Mouse (Mus musculus): ENCODE measurements around the gene Gzmf. TPM values are rescaled to one million over a fixed set of nuclear protein-coding genes. Genes with fewer than 3 reads are reported as not detected.
"Not testable (repeated sequence)": the region's sequence is repeated elsewhere in the genome, so short reads cannot be mapped to it uniquely, and the experiment has no call there.

The Gzmf gene
- not detected in 2 replicates for polyA plus RNA-seq (2014; fragmentation: Nextera tagmentation; extraction: Ambion mirVana)

GRCm38 (mm10) chr14:56211317-56211716, at the start of gene Gzmf:
Gene Gzmf, minus strand, starts transcription at chr14:56211417.
- Histone ChIP-seq H3K4me1 (ENCODE audit: control insufficient read depth, insufficient read depth, low read length) (no peaks in the 10 kb centered on the region), H3K9ac (ENCODE audit: low read length) (no peak within 1 kb of the TSS), H3K9me3 (replicated peaks; ENCODE audit: control insufficient read depth, low read length) (no peaks in the 10 kb centered on the region), H3K27me3 (replicated peaks; ENCODE audit: control insufficient read depth, insufficient read depth, low read length) (no peaks in the 10 kb centered on the region), H3K4me3 (ENCODE audit: low read depth, low read length) (no peak within 1 kb of the TSS), H3K4me2 (ENCODE audit: low read length) (no peak within 1 kb of the TSS), H3K27ac (ENCODE audit: low read depth, low read length) (no peak within 1 kb of the TSS), H3K36me3 (ENCODE audit: control insufficient read depth, insufficient read depth, low read length) (no peaks in the 10 kb centered on the region)
- DNase-seq (ENCODE audit: low spot score): no peak
- WGBS: 85% methylated on average over 4 of the region's 4 CpGs
- no peak for ATAC-seq

GRCm38 (mm10) chr14:56240409-56240808, 29.2 kb upstream of the Gzmf start:
- H3K36me3 ChIP-seq (ENCODE audit: control insufficient read depth, insufficient read depth, low read length): no peaks in the 10 kb centered on the region
- no peaks in the 10 kb centered on the region for H3K27me3 ChIP-seq (replicated peaks; ENCODE audit: control insufficient read depth, insufficient read depth, low read length)
- no peak for ATAC-seq
- no peak overlapping the region for H3K4me3 ChIP-seq (ENCODE audit: low read depth, low read length)
- H3K9me3 ChIP-seq (replicated peaks; ENCODE audit: control insufficient read depth, low read length): no peaks in the 10 kb centered on the region
- DNase-seq (ENCODE audit: low spot score): no peak
- no peak overlapping the region for H3K9ac ChIP-seq (ENCODE audit: low read length)
- no peak overlapping the region for H3K27ac ChIP-seq (ENCODE audit: low read depth, low read length)
- H3K4me1 ChIP-seq (ENCODE audit: control insufficient read depth, insufficient read depth, low read length): no peaks in the 10 kb centered on the region
- H3K4me2 ChIP-seq (ENCODE audit: low read length): no peak overlapping the region

- no peak within 1 kb of the TSS for H3K9ac ChIP-seq (ENCODE audit: low read length)
- no peak for ATAC-seq
- 81% methylated on average over 2 of the region's 2 CpGs for WGBS
- no peak for DNase-seq (ENCODE audit: low spot score)
- no peak within 1 kb of the TSS for H3K4me3 ChIP-seq (ENCODE audit: low read depth, low read length)
- H3K9me3 ChIP-seq (replicated peaks; ENCODE audit: control insufficient read depth, low read length): no peaks in the 10 kb centered on the region
- H3K36me3 ChIP-seq (ENCODE audit: control insufficient read depth, insufficient read depth, low read length): no peaks in the 10 kb centered on the region
- H3K27me3 ChIP-seq (replicated peaks; ENCODE audit: control insufficient read depth, insufficient read depth, low read length): no peaks in the 10 kb centered on the region
- H3K4me1 ChIP-seq (ENCODE audit: control insufficient read depth, insufficient read depth, low read length): no peaks in the 10 kb centered on the region
- H3K4me2 ChIP-seq (ENCODE audit: low read length): no peak within 1 kb of the TSS
- no peak within 1 kb of the TSS for H3K27ac ChIP-seq (ENCODE audit: low read depth, low read length)
These were observed 23.3 kb upstream of the Gzmf start, which contains the start of gene Gzmc for GRCm38 (mm10) chr14:56234556-56234955. Gene Gzmc, minus strand, starts transcription at chr14:56234656.

- Histone ChIP-seq H3K27me3 (replicated peaks; ENCODE audit: control insufficient read depth, insufficient read depth, low read length) (no peaks in the 10 kb centered on the region), H3K4me1 (ENCODE audit: control insufficient read depth, insufficient read depth, low read length) (no peaks in the 10 kb centered on the region), H3K4me2 (ENCODE audit: low read length) (no peak overlapping the region), H3K9ac (ENCODE audit: low read length) (no peak overlapping the region), H3K9me3 (replicated peaks; ENCODE audit: control insufficient read depth, low read length) (no peaks in the 10 kb centered on the region), H3K27ac (ENCODE audit: low read depth, low read length) (no peak overlapping the region), H3K4me3 (ENCODE audit: low read depth, low read length) (no peak overlapping the region), H3K36me3 (ENCODE audit: control insufficient read depth, insufficient read depth, low read length) (no peaks in the 10 kb centered on the region)
- DNase-seq (ENCODE audit: low spot score) (no peak), ATAC-seq (no peak)
- 81% methylated on average over 1 of the region's 1 CpGs for WGBS
These were observed 5.6 kb downstream of the Gzmf start for GRCm38 (mm10) chr14:56205613-56206012.

GRCm38 (mm10) chr14:56205021-56205420, 6.2 kb downstream of the Gzmf start:
- WGBS: 52% methylated on average over 5 of the region's 5 CpGs
- not testable (repeated sequence) for H3K9me3 ChIP-seq (replicated peaks; ENCODE audit: control insufficient read depth, low read length); H3K4me2 ChIP-seq (ENCODE audit: low read length); H3K9ac ChIP-seq (ENCODE audit: low read length); H3K27me3 ChIP-seq (replicated peaks; ENCODE audit: control insufficient read depth, insufficient read depth, low read length); ATAC-seq; H3K27ac ChIP-seq (ENCODE audit: low read depth, low read length); H3K4me1 ChIP-seq (ENCODE audit: control insufficient read depth, insufficient read depth, low read length); H3K36me3 ChIP-seq (ENCODE audit: control insufficient read depth, insufficient read depth, low read length); H3K4me3 ChIP-seq (ENCODE audit: low read depth, low read length)
- DNase-seq (ENCODE audit: low spot score): peak; percentile 41

- H3K27ac ChIP-seq (ENCODE audit: low read depth, low read length): no peak overlapping the region
- H3K4me3 ChIP-seq (ENCODE audit: low read depth, low read length): no peak overlapping the region
- ATAC-seq (no peak; the same call in 1 of the 2 replicates), DNase-seq (ENCODE audit: low spot score) (peak; percentile 58)
- H3K36me3 ChIP-seq (ENCODE audit: control insufficient read depth, insufficient read depth, low read length): no peaks in the 10 kb centered on the region
- H3K4me1 ChIP-seq (ENCODE audit: control insufficient read depth, insufficient read depth, low read length): no peaks in the 10 kb centered on the region
- H3K4me2 ChIP-seq (ENCODE audit: low read length): no peak overlapping the region
- no peak overlapping the region for H3K9ac ChIP-seq (ENCODE audit: low read length)
- H3K9me3 ChIP-seq (replicated peaks; ENCODE audit: control insufficient read depth, low read length): no peaks in the 10 kb centered on the region
- H3K27me3 ChIP-seq (replicated peaks; ENCODE audit: control insufficient read depth, insufficient read depth, low read length): no peaks in the 10 kb centered on the region
- 8% methylated on average over 2 of the region's 2 CpGs for WGBS
These were observed 7.2 kb downstream of the Gzmf start for GRCm38 (mm10) chr14:56203975-56204374.

- WGBS: 68% methylated on average over 6 of the region's 6 CpGs
- no peaks in the 10 kb centered on the region for H3K4me1 ChIP-seq (ENCODE audit: control insufficient read depth, insufficient read depth, low read length)
- ATAC-seq: no peak
These were observed 24.3 kb downstream of the Gzmf start for GRCm38 (mm10) chr14:56186946-56187345.

GRCm38 (mm10) chr14:56186521-56186920, 24.7 kb downstream of the Gzmf start:
- no peak overlapping the region for H3K4me3 ChIP-seq (ENCODE audit: low read depth, low read length)
- H3K27me3 ChIP-seq (replicated peaks; ENCODE audit: control insufficient read depth, insufficient read depth, low read length): no peaks in the 10 kb centered on the region
- no peak overlapping the region for H3K4me2 ChIP-seq (ENCODE audit: low read length)
- H3K27ac ChIP-seq (ENCODE audit: low read depth, low read length): no peak overlapping the region
- WGBS: 84% methylated on average over 5 of the region's 5 CpGs
- DNase-seq (ENCODE audit: low spot score) (no peak), ATAC-seq (no peak)
- H3K9me3 ChIP-seq (replicated peaks; ENCODE audit: control insufficient read depth, low read length): no peaks in the 10 kb centered on the region
- H3K9ac ChIP-seq (ENCODE audit: low read length): no peak overlapping the region
- no peaks in the 10 kb centered on the region for H3K36me3 ChIP-seq (ENCODE audit: control insufficient read depth, insufficient read depth, low read length)
- no peaks in the 10 kb centered on the region for H3K4me1 ChIP-seq (ENCODE audit: control insufficient read depth, insufficient read depth, low read length)

More at GRCm38 (mm10) chr14:56186946-56187345, 24.3 kb downstream of the Gzmf start:
- Histone ChIP-seq H3K4me2 (ENCODE audit: low read length) (no peak overlapping the region), H3K9me3 (replicated peaks; ENCODE audit: control insufficient read depth, low read length) (no peaks in the 10 kb centered on the region), H3K9ac (ENCODE audit: low read length) (no peak overlapping the region), H3K27ac (ENCODE audit: low read depth, low read length) (no peak overlapping the region), H3K36me3 (ENCODE audit: control insufficient read depth, insufficient read depth, low read length) (no peaks in the 10 kb centered on the region), H3K27me3 (replicated peaks; ENCODE audit: control insufficient read depth, insufficient read depth, low read length) (no peaks in the 10 kb centered on the region), H3K4me3 (ENCODE audit: low read depth, low read length) (no peak overlapping the region)
- no peak for DNase-seq (ENCODE audit: low spot score)

GRCm38 (mm10) chr14:56177651-56178050, 33.6 kb downstream of the Gzmf start:
- not testable (repeated sequence) for H3K4me2 ChIP-seq (ENCODE audit: low read length); H3K4me3 ChIP-seq (ENCODE audit: low read depth, low read length); H3K9ac ChIP-seq (ENCODE audit: low read length); ATAC-seq; H3K9me3 ChIP-seq (replicated peaks; ENCODE audit: control insufficient read depth, low read length); H3K27me3 ChIP-seq (replicated peaks; ENCODE audit: control insufficient read depth, insufficient read depth, low read length); H3K36me3 ChIP-seq (ENCODE audit: control insufficient read depth, insufficient read depth, low read length); H3K4me1 ChIP-seq (ENCODE audit: control insufficient read depth, insufficient read depth, low read length); H3K27ac ChIP-seq (ENCODE audit: low read depth, low read length)
- 26% methylated on average over 8 of the region's 8 CpGs for WGBS
- peak; percentile 45 for DNase-seq (ENCODE audit: low spot score)

Data from forebrain, embryonic 14.5 days (tissue).